Mouse (Mus musculus) hindbrain, embryonic 16.5 days (tissue): ENCODE results near the gene Rsu1. TPM values are rescaled to one million over a fixed set of nuclear protein-coding genes. Genes with fewer than 3 reads are reported as not detected.

Experiments used
- ATAC-seq: fragments of 200-750 bp; cut with Nextera tagmentation; 2 replicates; pipeline ENCODE4 v1.8.0; 2017; ENCODE audit warnings: moderate TSS enrichment, moderate library complexity
- H3K27ac ChIP-seq: fragments of 300-500 bp; sonication (generic); 2 replicates; pipeline ENCODE4 v1.5.1; 2014; ENCODE audit warnings: low read depth, mild to moderate bottlenecking, control low read depth, low read length, moderate library complexity
- H3K27me3 ChIP-seq: fragments of 300-500 bp; sonication (generic); replicated peaks from 2 replicates; pipeline ENCODE4 v1.6.1; 2014; ENCODE audit warnings: low read length; ENCODE audit not compliant: control insufficient read depth, insufficient read depth
- H3K36me3 ChIP-seq: fragments of 300-500 bp; sonication (generic); 2 replicates; pipeline ENCODE4 v1.6.1; 2014; ENCODE audit warnings: mild to moderate bottlenecking, low read length, moderate library complexity, mixed read lengths; ENCODE audit not compliant: control insufficient read depth, insufficient read depth
- H3K4me1 ChIP-seq: fragments of 300-500 bp; sonication (generic); 2 replicates; pipeline ENCODE4 v1.6.1; 2014; ENCODE audit warnings: low read depth, low read length; ENCODE audit not compliant: control insufficient read depth, insufficient read depth
- H3K4me2 ChIP-seq: fragments of 300-500 bp; sonication (generic); 2 replicates; pipeline ENCODE4 v1.6.1; 2014; ENCODE audit warnings: mild to moderate bottlenecking, low read length, control low read depth, moderate library complexity
- H3K4me3 ChIP-seq: fragments of 300-500 bp; sonication (generic); 2 replicates; pipeline ENCODE4 v1.5.1; 2014; ENCODE audit warnings: mild to moderate bottlenecking, low read length, control low read depth, moderate library complexity
- H3K9ac ChIP-seq: fragments of 300-500 bp; sonication (generic); 2 replicates; pipeline ENCODE4 v1.6.1; 2014; ENCODE audit warnings: low read depth, mild to moderate bottlenecking, control low read depth, low read length, moderate library complexity
- H3K9me3 ChIP-seq: fragments of 300-500 bp; sonication (generic); 2 replicates; pipeline ENCODE4 v1.6.1; 2014; ENCODE audit warnings: mild to moderate bottlenecking, low read length, moderate library complexity; ENCODE audit not compliant: control insufficient read depth
- WGBS: fragments of 180-500 bp; shearing (Covaris S2); extraction: QIAGEN DNeasy Blood & Tissue Kit; methylation state at CpG from one replicate; pipeline ENCODE4 v1.1.7; 2014; 5-methylcytosine and 5-hydroxymethylcytosine counted together
- polyA plus RNA-seq: library from polyadenylated mRNA; unstranded; fragments of >200 nt; fragmentation: Nextera tagmentation; extraction: Ambion mirVana; gene quantifications from 2 replicates; pipeline ENCODE4 v1.2.1, GENCODE M21; 2015

Rsu1 gene
- polyA plus RNA-seq, 1 experiment from 2014 or later, result 97.5 TPM

GRCm38 (mm10) chr2:13072243-13072642 is 199.0 kb downstream of the Rsu1 start:
- H3K4me3 ChIP-seq, result no peak overlapping the region
- no peak overlapping the region for H3K9ac ChIP-seq
- no peak overlapping the region for H3K4me2 ChIP-seq
- no peak overlapping the region for H3K27ac ChIP-seq
- no peak for ATAC-seq
- H3K27me3 ChIP-seq, result no peaks in the 10 kb centered on the region
- H3K4me1 ChIP-seq, result no peaks in the 10 kb centered on the region
- H3K36me3 ChIP-seq, result no peaks in the 10 kb centered on the region
- no peaks in the 10 kb centered on the region for H3K9me3 ChIP-seq

- H3K4me1 ChIP-seq, result no peaks in the 10 kb centered on the region
- no peak overlapping the region for H3K4me3 ChIP-seq
- H3K36me3 ChIP-seq, result no peaks in the 10 kb centered on the region
- H3K9ac ChIP-seq, result no peak overlapping the region
- no peaks in the 10 kb centered on the region for H3K27me3 ChIP-seq
- H3K4me2 ChIP-seq, result no peak overlapping the region
- no peaks in the 10 kb centered on the region for H3K9me3 ChIP-seq
- no peak for ATAC-seq
- 92% methylated on average over 5 of the region's 5 CpGs for WGBS
- no peak overlapping the region for H3K27ac ChIP-seq
These were observed 210.6 kb downstream of the Rsu1 start for GRCm38 (mm10) chr2:13060426-13061170.

GRCm38 (mm10) chr2:13048649-13049048 is 222.6 kb downstream of the Rsu1 start:
- 91% methylated on average over 6 of the region's 6 CpGs for WGBS
- ATAC-seq, result no peak
- no peak overlapping the region for H3K27ac ChIP-seq
- H3K36me3 ChIP-seq, result no peaks in the 10 kb centered on the region
- H3K4me1 ChIP-seq, result no peaks in the 10 kb centered on the region
- no peak overlapping the region for H3K4me3 ChIP-seq
- no peak overlapping the region for H3K9ac ChIP-seq
- H3K9me3 ChIP-seq, result no peaks in the 10 kb centered on the region
- no peak overlapping the region for H3K4me2 ChIP-seq
- no peaks in the 10 kb centered on the region for H3K27me3 ChIP-seq

- Histone ChIP-seq H3K27ac (no peak overlapping the region), H3K9ac (no peak overlapping the region), H3K36me3 (no peaks in the 10 kb centered on the region), H3K4me2 (no peak overlapping the region), H3K4me3 (no peak overlapping the region), H3K4me1 (no peaks in the 10 kb centered on the region), H3K9me3 (no peaks in the 10 kb centered on the region), H3K27me3 (no peaks in the 10 kb centered on the region)
- 100% methylated on average over 4 of the region's 4 CpGs for WGBS
- ATAC-seq, result no peak
These were observed 226.7 kb downstream of the Rsu1 start for GRCm38 (mm10) chr2:13044555-13044954.

- no peaks in the 10 kb centered on the region for H3K27me3 ChIP-seq
- H3K4me1 ChIP-seq, result no peaks in the 10 kb centered on the region
- WGBS, result 89% methylated on average over 4 of the region's 4 CpGs
- no peak overlapping the region for H3K9ac ChIP-seq
- no peak overlapping the region for H3K4me2 ChIP-seq
- H3K27ac ChIP-seq, result no peak overlapping the region
- ATAC-seq, result no peak
- H3K4me3 ChIP-seq, result no peak overlapping the region
- H3K9me3 ChIP-seq, result no peaks in the 10 kb centered on the region
- no peaks in the 10 kb centered on the region for H3K36me3 ChIP-seq
These were observed 231.4 kb downstream of the Rsu1 start for GRCm38 (mm10) chr2:13039785-13040184.

GRCm38 (mm10) chr2:13038772-13039171 is 232.4 kb downstream of the Rsu1 start:
- Histone ChIP-seq H3K36me3 (no peaks in the 10 kb centered on the region), H3K4me1 (no peaks in the 10 kb centered on the region), H3K4me3 (no peak overlapping the region), H3K27me3 (no peaks in the 10 kb centered on the region), H3K27ac (no peak overlapping the region), H3K9ac (no peak overlapping the region), H3K9me3 (no peaks in the 10 kb centered on the region), H3K4me2 (no peak overlapping the region)
- ATAC-seq, result no peak
- WGBS, result 81% methylated on average over 3 of the region's 3 CpGs

Other genes with a start within 250 kb of the Rsu1 start
- gene Cubn, start 220.4 kb upstream of the Rsu1 start, polyA plus RNA-seq, result 0.40 and 0.49 TPM in 2 replicates